ENCODE assay signal across 24 mouse cellular contexts in the genomic region with DNA sequence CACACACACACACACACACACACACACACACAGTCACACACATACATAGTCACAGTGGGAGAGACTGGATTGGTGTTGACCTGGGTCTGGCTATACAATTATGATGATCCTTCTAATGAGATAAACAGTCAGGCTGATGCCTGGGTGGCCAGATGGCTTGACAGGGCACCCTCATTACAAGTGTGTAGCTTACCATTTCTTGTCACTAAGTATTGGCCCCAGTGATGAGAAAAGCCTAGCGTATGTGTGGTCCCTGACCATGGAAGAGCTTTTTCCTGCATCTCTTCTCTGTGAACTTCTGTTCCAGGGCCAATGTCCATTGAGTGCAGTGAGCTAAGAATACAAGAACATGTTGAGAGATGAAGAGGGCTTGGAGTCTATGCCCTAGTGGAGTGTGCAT.
"Had no signal": no experiment of that assay in that cellular context is flagged by ENCODE, and none has a peak within 500 bp of the region (broad histone marks: within the 10 kb centered on the region; RNA-seq: fewer than 3 reads in every experiment).

No protein-coding gene starts in this region.

- H3K4me1 ChIP-seq: limb, embryonic 13.5 days; liver, embryonic 12.5 days had no signal

- H3K9me3 ChIP-seq: heart, embryonic 13.5 days; heart, embryonic 15.5 days; hindbrain, embryonic 15.5 days; kidney, embryonic 15.5 days; limb, embryonic 13.5 days; limb, embryonic 15.5 days; liver, embryonic 12.5 days had no signal

- H3K36me3 ChIP-seq: hindbrain, embryonic 15.5 days; liver, embryonic 12.5 days had no signal

- DNase-seq: gastrocnemius, postnatal 14 days; gastrocnemius, postnatal 36 days; heart, adult 11 months; heart, adult 2 months; heart, postnatal 14 days; heart, postnatal 36 days; kidney, adult 11 months; kidney, adult 2 months; kidney, adult 9 months; kidney, postnatal 14 days; kidney, postnatal 36 days; layer of hippocampus, adult 9-11 months; layer of hippocampus, postnatal 36 days had no signal

- H3K4me2 ChIP-seq: heart, embryonic 11.5 days; heart, embryonic 13.5 days; heart, embryonic 15.5 days; hindbrain, embryonic 15.5 days; kidney, embryonic 15.5 days; limb, embryonic 13.5 days; limb, embryonic 15.5 days; liver, embryonic 12.5 days had no signal

- H3K9ac ChIP-seq: heart, embryonic 13.5 days; heart, embryonic 15.5 days; hindbrain, embryonic 15.5 days; kidney, embryonic 15.5 days; limb, embryonic 13.5 days; limb, embryonic 15.5 days; liver, embryonic 12.5 days; liver, embryonic 14.5 days had no signal

- H3K4me3 ChIP-seq: heart, adult 2 months; heart, embryonic 13.5 days; heart, embryonic 15.5 days; hindbrain, embryonic 15.5 days; kidney, embryonic 15.5 days; limb, embryonic 13.5 days; limb, embryonic 15.5 days; liver, embryonic 12.5 days had no signal

- ATAC-seq: intestine, embryonic 16.5 days; liver, embryonic 12.5 days had no signal

- H3K27ac ChIP-seq: heart, adult 2 months; heart, embryonic 13.5 days; heart, embryonic 15.5 days; hindbrain, embryonic 15.5 days; kidney, embryonic 15.5 days; kidney, postnatal 0 days; limb, embryonic 13.5 days; limb, embryonic 15.5 days; liver, embryonic 12.5 days; liver, embryonic 14.5 days had no signal

- H3K27me3 ChIP-seq: heart, embryonic 13.5 days; heart, embryonic 15.5 days; hindbrain, embryonic 15.5 days; kidney, embryonic 15.5 days; limb, embryonic 13.5 days; limb, embryonic 15.5 days; liver, embryonic 12.5 days had no signal
